Mouse (Mus musculus) cerebellum, postnatal 36 days (tissue): ENCODE data around the gene Srpr.

ENCODE experiments used
- DNase-seq, 2 experiments: peaks; one replicate each; pipeline ENCODE4 v3.0.0; 2021 to 2022; ENCODE audit warnings: mixed read lengths in 2 of 2

Srpr gene

GRCm38 (mm10) chr9:35263431-35263830, 63.5 kb downstream of the Srpr start:
- DNase-seq: no peak

GRCm38 (mm10) chr9:35264509-35264908, 64.5 kb downstream of the Srpr start:
- no peak for DNase-seq

GRCm38 (mm10) chr9:35267146-35267975, 67.4 kb downstream of the Srpr start, which contains the start of the genes Fam118b and Rpusd4:
Fam118b (minus strand) TSS chr9:35267805.
Rpusd4 (plus strand) TSS chr9:35267865.
- peak; percentile 91 to 94 for DNase-seq

GRCm38 (mm10) chr9:35267976-35268715, 68.2 kb downstream of the Srpr start:
- no peak for DNase-seq

DNA sequence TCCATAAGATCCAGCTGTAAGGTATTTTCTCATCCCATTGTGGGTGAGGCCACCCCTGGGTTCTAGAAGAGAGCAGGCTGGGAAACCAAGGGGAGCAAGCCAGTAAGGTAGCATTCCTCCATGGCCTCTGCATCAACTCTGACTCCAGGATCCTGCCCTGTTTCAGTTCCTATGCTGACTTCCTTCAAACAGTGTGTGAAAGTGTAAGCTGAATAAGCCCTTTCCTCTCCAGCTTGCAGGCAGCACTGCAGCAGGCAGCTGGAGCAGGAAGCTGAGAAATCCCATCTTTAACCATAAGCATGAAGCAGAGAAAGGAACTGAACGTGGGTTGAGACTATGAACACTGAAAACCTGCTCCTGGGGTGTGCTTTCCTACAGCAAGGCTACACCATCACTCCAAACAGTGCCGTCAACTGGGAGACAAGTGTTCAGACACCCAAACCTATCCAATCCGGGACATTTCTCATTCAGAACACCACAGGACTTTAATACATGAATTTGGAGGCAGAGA, 77.9 kb downstream of the Srpr start:
- no peak for DNase-seq

- no peak for DNase-seq
Measured at GRCm38 (mm10) chr9:35278451-35278850, 78.5 kb downstream of the Srpr start.

DNA sequence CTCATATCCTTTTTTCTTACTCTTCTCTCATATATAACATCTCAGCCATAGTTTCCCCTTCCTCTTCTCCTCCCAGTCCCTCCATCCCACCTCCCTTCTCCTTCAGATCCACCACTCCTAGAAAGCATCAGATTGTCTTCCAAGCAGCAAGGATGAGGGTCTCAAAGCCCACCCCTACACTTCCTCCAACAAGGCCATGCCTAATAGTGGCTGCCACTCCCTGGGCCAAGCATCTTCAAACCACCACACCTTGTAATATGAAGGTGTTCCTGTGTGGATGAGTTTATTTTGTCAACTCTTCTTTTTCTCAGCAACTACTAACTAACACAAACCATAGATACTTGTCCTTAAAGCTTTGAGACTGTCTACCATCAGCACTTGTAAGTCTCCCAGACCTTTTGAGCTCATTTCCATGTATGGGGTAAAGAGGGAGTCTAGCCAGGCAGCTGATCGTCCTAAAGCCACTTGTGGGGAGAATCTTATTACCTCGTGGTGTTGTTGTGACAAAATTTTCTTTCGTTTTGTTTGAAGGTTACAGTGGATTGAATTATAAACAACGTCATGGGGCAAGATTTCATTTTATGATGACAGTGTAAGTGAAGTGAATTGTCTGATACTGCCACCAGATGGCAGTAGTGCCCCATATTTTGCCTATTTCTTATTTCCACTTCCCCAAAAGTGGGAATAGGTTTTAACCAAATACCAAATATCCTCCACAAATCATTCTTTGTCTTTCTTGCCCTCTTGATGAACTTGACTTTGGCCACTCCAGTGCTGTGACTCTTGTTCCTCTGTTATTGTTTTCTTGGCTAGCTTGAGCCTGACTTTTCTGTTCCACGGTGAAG, 82.3 kb downstream of the Srpr start:
- DNase-seq: peak; percentile 53 to 76

DNA sequence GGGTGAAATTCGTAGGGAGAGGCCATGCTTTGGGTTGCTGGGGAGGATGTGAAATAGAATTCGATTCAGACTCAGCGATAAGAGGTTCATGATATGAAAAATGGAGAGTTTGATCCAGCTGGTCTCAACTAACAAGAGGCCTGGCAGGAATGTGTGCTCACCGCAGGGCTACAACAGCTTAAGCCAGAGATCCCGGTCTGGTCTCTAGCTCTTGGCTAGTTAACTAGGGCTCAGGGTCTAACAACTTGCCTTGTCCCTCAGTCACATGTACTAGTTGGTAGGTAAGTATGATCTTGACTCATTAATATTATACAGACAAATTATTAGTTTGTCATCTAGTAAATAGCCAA, 82.9 kb downstream of the Srpr start:
- DNase-seq: no peak

DNA sequence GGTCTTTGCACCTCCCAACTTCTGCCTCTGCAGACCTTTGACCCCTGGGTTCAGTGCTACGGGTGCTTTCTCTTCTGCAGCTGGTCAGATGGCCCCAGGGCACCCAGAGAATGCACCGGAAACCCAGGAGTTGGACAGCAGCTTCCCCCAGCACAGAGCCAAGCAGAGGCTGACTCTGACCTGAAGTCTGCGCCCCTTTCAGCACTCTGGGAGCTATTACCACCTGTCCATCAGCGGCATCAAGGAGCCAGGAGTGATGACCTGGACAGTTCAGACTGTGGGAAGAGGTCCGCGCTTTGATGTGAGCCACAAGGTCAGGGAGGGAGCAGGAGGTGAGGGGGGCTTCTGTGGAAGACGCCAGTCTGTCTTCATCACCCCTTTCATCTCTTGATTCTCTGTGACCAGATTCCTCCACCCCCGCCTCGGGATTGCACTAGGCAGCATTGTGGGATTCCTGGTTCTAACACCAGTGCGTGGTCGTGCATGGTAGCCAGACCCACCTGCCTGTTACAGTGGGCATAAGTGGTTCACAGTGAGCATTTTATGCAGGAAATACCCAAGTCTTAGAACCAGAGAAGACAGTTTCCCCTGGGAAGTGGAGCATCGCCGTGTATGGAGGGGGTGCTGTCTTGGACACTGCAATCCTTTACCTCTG, 83.6 kb downstream of the Srpr start:
- no peak for DNase-seq

DNA sequence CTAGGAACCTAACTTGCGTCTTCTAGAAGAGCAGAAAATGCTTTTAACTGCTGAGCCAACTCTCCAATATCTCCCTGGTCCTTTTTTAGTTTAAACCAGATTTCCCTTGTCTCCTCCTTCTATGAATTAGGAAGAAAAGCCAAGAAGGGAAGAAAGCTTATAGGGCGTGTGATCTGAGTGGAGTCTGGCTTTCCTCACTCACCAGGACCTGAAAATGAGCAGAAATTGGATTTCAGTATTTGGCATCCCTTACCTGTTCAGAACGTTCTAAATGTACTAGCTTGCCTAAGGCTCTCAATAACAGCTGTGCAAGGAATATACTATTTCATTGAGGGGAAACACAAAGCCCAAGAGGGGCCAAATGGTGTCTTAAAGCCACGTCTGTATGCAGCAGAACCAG, 84.4 kb downstream of the Srpr start:
- DNase-seq: no peak

DNA sequence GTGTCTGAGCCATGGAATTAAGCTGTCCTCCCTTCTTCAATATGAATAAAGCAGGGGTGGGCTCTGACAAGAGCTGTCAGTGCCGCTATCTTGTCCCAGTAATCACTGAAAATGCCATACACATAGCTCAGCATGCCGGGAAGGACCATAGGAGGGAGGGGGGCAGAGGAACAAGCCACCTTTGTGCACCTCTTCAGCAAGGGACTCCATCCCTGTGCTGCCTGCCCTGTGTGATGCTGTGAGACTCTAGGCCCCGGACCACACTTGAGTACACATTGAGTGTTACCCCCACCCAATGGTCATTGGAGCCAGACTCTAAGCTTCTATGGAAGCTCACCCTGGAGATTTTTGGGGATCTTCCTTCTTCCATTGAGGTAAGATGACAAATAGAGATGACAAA, 86.4 kb downstream of the Srpr start:
- no peak for DNase-seq

GRCm38 (mm10) chr9:35289992-35290391, 90.0 kb downstream of the Srpr start:
- no peak for DNase-seq

GRCm38 (mm10) chr9:35290417-35290816, 90.4 kb downstream of the Srpr start:
- no peak for DNase-seq

DNA sequence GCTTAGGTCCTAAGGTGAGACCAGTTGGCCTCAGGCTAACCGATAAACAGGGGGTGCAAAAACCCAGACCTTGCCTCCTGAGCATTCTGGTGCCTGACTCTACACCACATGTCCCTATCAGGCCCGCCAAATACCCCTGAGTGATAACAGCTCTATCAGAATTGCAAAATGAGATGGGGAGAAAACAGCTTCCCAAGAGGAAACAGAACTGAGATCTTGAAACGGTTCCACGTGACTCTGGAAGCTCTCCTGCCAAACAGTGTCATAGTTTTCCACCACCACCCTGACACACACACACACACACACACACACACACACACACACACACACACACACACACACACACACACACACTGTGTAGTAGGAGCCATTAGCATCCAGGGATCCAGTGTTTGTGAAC, 90.9 kb downstream of the Srpr start:
- no peak for DNase-seq

DNA sequence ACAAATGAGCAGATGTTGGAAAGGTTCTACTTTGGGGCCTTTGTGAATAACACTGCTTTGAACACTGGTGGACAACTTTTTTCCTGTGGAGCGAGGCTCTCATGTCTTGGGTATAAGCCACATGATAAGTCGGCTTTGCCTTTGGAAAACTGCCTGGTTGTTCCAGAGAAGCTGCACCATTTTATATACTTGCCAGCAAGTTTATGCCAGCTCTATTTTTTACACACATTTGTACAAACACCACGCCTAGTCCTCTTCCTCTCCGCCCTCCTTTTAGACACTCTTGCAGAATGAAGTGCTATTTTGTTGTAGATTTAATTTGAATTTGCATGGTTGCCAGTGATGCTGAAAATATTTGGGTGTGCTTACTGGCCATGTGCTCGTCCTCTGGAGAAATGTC, 93.5 kb downstream of the Srpr start:
- no peak for DNase-seq
